Mouse (Mus musculus) limb, embryonic 11.5 days (tissue): ENCODE measurements at regions not wholly inside any gene's neighbourhood (a gene's known extent, or its start where the extent isn't known, plus 50 kb on each side); places are given as distances from the start of the nearest gene placed in this dataset.

Experiments
- ATAC-seq: fragments of 200-750 bp; cut with Nextera tagmentation; 2 replicates; pipeline ENCODE4 v1.8.0; 2017; ENCODE audit warnings: low read depth; ENCODE audit not compliant: insufficient number of reproducible peaks, low FRiP score, low TSS enrichment
- DNase-seq: peaks from one replicate; pipeline ENCODE4 v3.0.0-alpha.2; 2015; ENCODE audit warnings: low spot score
- H3K27ac ChIP-seq: fragments of 300-500 bp; sonication (generic); replicated peaks from 2 replicates; pipeline ENCODE4 v1.5.1; 2014; ENCODE audit warnings: low read depth, mild to moderate bottlenecking, low read length
- H3K27me3 ChIP-seq: fragments of 300-500 bp; sonication (generic); 2 replicates; pipeline ENCODE4 v1.6.1; 2014; ENCODE audit warnings: mild to moderate bottlenecking, low read length, mixed read lengths; ENCODE audit not compliant: control insufficient read depth, insufficient read depth
- H3K36me3 ChIP-seq: fragments of 300-500 bp; sonication (generic); 2 replicates; pipeline ENCODE4 v1.6.1; 2014; ENCODE audit warnings: mild to moderate bottlenecking, low read length, moderate library complexity, mixed read lengths; ENCODE audit not compliant: control insufficient read depth, insufficient read depth
- H3K4me1 ChIP-seq: fragments of 300-500 bp; sonication (generic); 2 replicates; pipeline ENCODE4 v1.6.1; 2014; ENCODE audit warnings: low read length, mixed read lengths; ENCODE audit not compliant: control insufficient read depth, insufficient read depth
- H3K4me2 ChIP-seq: fragments of 300-500 bp; sonication (generic); 2 replicates; pipeline ENCODE4 v1.6.1; 2014; ENCODE audit warnings: low read depth, mild to moderate bottlenecking, moderate library complexity; ENCODE audit not compliant: severe bottlenecking
- H3K4me3 ChIP-seq: fragments of 300-500 bp; sonication (generic); 2 replicates; pipeline ENCODE4 v1.5.1; 2014; ENCODE audit warnings: low read depth, low read length
- H3K9ac ChIP-seq: fragments of 300-500 bp; sonication (generic); 2 replicates; pipeline ENCODE4 v1.6.1; 2014; ENCODE audit warnings: mild to moderate bottlenecking, low read length
- H3K9me3 ChIP-seq: fragments of 300-500 bp; sonication (generic); 2 replicates; pipeline ENCODE4 v1.6.1; 2016; ENCODE audit warnings: low read length; ENCODE audit not compliant: control insufficient read depth
- WGBS: fragments of 180-500 bp; shearing (Covaris S2); extraction: QIAGEN DNeasy Blood & Tissue Kit; methylation state at CpG from one replicate; pipeline ENCODE4 v1.1.7; 2014; 5-methylcytosine and 5-hydroxymethylcytosine counted together

DNA sequence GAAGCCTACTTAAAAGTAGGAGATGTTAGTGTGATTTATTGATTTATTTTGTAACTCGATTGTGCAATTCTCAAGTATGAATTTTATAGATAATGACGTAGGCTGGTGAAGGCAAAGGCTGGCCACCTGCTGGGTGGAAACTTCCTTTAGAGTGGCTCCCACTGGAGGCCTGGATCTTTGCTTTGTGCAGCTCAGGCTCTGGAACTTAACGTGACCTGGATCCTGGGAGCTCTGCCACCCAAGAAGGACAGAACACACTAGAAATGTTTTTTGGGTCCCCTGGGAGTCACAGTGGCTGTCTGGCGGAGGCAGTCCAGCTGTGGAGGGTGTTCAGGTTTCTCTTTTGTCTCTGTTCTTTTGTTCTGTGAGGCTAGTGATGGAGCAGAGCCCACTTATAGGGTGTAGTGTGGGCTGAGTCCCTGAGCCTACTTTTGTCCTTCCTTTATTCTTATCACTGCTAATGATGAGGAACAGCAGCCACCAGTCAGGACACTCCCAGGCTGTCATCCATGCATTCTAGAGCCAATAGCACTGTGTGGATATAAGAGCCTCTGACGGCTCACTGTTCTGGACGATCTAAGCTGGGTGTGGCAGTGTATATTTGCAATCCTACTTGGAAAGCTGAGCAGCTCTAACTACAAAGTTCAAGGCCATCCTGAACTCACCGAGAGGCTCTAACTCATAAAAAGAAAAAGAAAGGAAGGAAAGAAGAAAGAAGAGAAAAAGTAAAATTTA, 82.3 kb downstream of the Snrpe start:
- Histone ChIP-seq H3K9ac (no peak overlapping the region), H3K27ac (no peak overlapping the region), H3K4me1 (0 out of 2 replicates have a peak, but pooled peaks cover 4% of the 10 kb centered on the region), H3K9me3 (no peaks in the 10 kb centered on the region), H3K4me2 (no peak overlapping the region), H3K4me3 (no peak overlapping the region), H3K27me3 (no peaks in the 10 kb centered on the region), H3K36me3 (no peaks in the 10 kb centered on the region)
- DNase-seq = no peak
- WGBS = 78% methylated on average over 7 of the region's 7 CpGs
- no peak for ATAC-seq

DNA sequence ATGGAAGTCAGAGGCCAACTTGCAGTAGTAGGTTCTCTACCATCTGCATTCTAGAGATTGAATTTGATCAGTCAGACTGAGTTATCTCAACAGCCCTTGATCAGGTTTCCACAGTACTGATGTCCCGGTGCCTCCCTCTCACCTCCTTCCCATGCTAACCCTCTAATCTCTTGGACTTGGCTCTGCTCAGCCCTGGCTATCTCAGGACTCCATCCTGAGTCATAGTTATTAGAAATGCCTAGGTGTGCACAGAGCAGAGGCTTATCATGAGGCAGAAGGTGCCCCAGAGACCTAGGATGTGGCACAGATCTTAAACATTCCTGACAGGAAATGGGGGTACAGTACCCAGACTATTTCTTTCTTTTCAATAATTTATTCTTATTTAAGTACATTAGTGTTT, 87.3 kb downstream of the Snrpe start:
- Histone ChIP-seq H3K36me3 (no peaks in the 10 kb centered on the region), H3K4me2 (no peak overlapping the region), H3K9me3 (no peaks in the 10 kb centered on the region), H3K27ac (no peak overlapping the region), H3K27me3 (no peaks in the 10 kb centered on the region), H3K9ac (no peak overlapping the region), H3K4me3 (no peak overlapping the region), H3K4me1 (0 out of 2 replicates have a peak, but pooled peaks cover 4% of the 10 kb centered on the region)
- DNase-seq (no peak), ATAC-seq (no peak)
- 91% methylated on average over 1 of the region's 1 CpGs for WGBS

DNA sequence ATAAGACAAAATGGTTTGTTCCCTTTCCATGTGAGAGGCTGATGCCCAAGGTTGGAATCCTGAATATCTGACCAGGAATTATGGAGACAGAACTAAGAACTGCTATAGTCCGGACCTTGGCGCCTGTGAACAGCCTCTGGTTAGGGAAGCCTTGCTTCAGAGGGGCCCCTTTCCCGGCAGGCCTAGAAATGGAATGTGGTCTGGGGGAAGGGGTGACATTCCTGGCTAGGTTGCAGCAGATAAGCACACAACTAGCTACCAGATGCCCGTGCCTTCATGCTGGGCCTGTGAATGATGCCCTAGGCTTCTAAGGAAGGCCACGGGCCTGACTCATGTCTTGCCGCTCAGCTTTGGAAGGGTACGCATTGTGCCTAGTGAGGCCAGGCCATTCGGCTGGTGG, 89.4 kb downstream of the Snrpe start:
- Histone ChIP-seq H3K4me1 (0 out of 2 replicates have a peak, but pooled peaks cover 1% of the 10 kb centered on the region), H3K4me3 (no peak overlapping the region), H3K36me3 (no peaks in the 10 kb centered on the region), H3K9me3 (no peaks in the 10 kb centered on the region), H3K27ac (no peak overlapping the region), H3K9ac (no peak overlapping the region), H3K27me3 (no peaks in the 10 kb centered on the region), H3K4me2 (no peak overlapping the region; the same call in 1 of the 2 replicates)
- ATAC-seq (no peak), DNase-seq (no peak)
- WGBS = 73% methylated on average over 8 of the region's 8 CpGs

DNA sequence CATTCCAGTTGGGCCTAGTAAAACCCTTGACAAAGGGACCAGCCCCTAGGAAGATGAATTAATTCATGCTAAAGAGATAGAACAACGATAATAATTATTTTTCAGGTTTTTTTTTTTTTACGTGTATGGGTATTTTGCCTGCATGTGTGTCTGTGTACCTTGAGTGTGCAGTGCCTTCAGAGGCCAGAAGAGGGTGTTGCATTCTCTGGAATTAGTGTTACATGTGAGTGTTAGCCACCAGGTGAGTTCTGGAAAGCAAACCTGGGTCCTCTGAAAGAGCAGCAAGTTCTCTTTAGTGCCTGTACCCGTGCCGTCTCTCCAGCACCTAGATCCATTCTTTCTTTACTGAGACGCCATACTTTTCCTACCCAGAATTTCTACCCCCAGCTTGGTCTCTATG, 92.8 kb upstream of the Sox13 start:
- H3K9ac ChIP-seq = no peak overlapping the region
- H3K4me2 ChIP-seq = no peak overlapping the region
- DNase-seq = no peak
- H3K4me1 ChIP-seq = no peaks in the 10 kb centered on the region
- ATAC-seq = no peak
- H3K4me3 ChIP-seq = no peak overlapping the region
- H3K9me3 ChIP-seq = no peaks in the 10 kb centered on the region
- H3K27ac ChIP-seq = no peak overlapping the region
- H3K36me3 ChIP-seq = no peaks in the 10 kb centered on the region
- H3K27me3 ChIP-seq = no peaks in the 10 kb centered on the region
- 98% methylated on average over 5 of the region's 5 CpGs for WGBS

- no peak overlapping the region for H3K4me2 ChIP-seq
- H3K9ac ChIP-seq = no peak overlapping the region
- H3K4me1 ChIP-seq = no peaks in the 10 kb centered on the region
- H3K27me3 ChIP-seq = no peaks in the 10 kb centered on the region
- no peaks in the 10 kb centered on the region for H3K36me3 ChIP-seq
- no peak overlapping the region for H3K4me3 ChIP-seq
- DNase-seq (no peak), ATAC-seq (no peak)
- H3K27ac ChIP-seq = no peak overlapping the region
- H3K9me3 ChIP-seq = no peaks in the 10 kb centered on the region
- 39% methylated on average over 3 of the region's 3 CpGs for WGBS
These were observed 79.9 kb upstream of the Sox13 start for GRCm38 (mm10) chr1:133504116-133504515.

GRCm38 (mm10) chr1:133503336-133503735, 79.2 kb upstream of the Sox13 start:
- H3K27ac ChIP-seq = no peak overlapping the region
- no peaks in the 10 kb centered on the region for H3K27me3 ChIP-seq
- H3K36me3 ChIP-seq = no peaks in the 10 kb centered on the region
- H3K4me3 ChIP-seq = no peak overlapping the region
- H3K9ac ChIP-seq = no peak overlapping the region
- H3K4me2 ChIP-seq = no peak overlapping the region
- WGBS = 96% methylated on average over 2 of the region's 2 CpGs
- H3K9me3 ChIP-seq = no peaks in the 10 kb centered on the region
- H3K4me1 ChIP-seq = no peaks in the 10 kb centered on the region
- ATAC-seq (no peak), DNase-seq (no peak)

GRCm38 (mm10) chr1:133501016-133501415, 76.8 kb upstream of the Sox13 start:
- WGBS = 81% methylated on average over 13 of the region's 13 CpGs
- ATAC-seq = no peak
- Histone ChIP-seq H3K4me1 (no peaks in the 10 kb centered on the region), H3K27ac (no peak overlapping the region), H3K9ac (no peak overlapping the region), H3K27me3 (no peaks in the 10 kb centered on the region), H3K4me2 (no peak overlapping the region), H3K4me3 (no peak overlapping the region), H3K36me3 (no peaks in the 10 kb centered on the region), H3K9me3 (no peaks in the 10 kb centered on the region)
- no peak for DNase-seq

DNA sequence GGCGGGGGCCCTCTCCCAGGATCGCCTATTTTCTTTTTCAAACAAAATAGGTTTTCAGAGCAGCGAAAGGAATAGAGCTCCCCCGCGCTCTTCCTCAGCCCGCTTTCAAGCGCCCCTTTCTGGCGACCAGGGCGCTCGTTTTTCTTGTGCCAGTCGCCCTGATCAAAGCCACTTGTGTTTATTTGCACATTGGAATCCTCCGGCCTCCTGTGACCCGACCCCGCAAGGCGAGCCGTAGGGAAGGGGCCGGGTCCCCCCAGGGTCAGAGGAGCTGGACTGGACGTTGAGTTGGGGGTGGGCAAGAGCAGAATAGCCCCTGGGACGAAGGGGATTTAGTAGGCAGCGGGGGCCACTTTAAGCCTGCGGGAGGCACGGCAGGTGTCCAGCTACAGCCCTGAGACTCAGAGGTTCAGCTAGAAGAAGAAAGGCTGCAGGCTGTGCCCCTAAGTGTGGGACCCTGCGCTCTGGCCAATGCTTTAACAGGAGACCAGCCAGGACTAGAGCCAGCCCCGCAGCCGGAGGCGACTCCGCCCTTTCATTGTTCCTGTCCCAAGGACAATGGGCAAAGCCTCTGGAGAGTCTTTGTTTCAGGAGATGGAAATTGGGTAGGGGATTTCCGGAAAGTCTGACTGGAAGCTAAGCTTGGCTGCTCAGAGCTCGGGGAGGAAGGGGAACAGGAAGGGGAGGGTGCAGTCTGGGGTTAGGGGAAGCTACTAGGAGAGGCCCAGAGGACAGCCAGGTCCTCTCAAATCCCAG, 69.0 kb upstream of the Sox13 start:
- WGBS = under 1% methylated on average over 29 of the region's 29 CpGs
- Histone ChIP-seq H3K4me3 (peak overlapping the region; percentile 24), H3K4me1 (peaks cover 10% of the 10 kb centered on the region; the same call in 1 of the 2 replicates), H3K27me3 (no peaks in the 10 kb centered on the region), H3K4me2 (peak overlapping the region; percentile 56), H3K9ac (peak overlapping the region; percentile 62), H3K36me3 (no peaks in the 10 kb centered on the region), H3K9me3 (no peaks in the 10 kb centered on the region), H3K27ac (peak overlapping the region; percentile 48)
- peak; percentile 75 for ATAC-seq
- DNase-seq = peak; percentile 76
